Mouse (Mus musculus) cerebellum, postnatal 10 days (tissue): Measurements from ENCODE around the gene Gramd1b.

Experiments used
- DNase-seq, 2 experiments: peaks; one replicate each; pipeline ENCODE4 v3.0.0; 2021; ENCODE audit warnings: mixed read lengths in 2 of 2

Gramd1b gene

GRCm38 (mm10) chr9:40457448-40457847, 73.7 kb downstream of the Gramd1b start:
- no peak for DNase-seq

DNA sequence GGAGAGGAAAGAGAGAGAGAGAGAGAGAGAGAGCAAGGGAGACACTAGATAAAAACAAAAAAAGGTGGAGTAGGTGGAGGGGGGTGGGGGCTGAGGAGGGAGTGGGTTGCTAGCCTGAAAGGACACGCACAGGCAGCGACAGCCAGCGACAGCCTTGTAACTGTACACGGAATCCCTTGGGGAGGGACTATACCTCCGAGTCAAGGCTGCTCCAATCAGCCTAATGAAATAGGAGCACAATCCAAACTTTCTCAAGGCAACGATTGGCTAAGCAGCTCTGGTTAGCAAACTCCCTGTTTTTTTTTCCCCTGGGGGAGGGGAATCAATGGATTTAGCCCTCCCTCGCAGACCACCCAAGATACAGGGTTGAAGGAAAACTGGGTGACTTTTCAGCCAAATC, 75.0 kb downstream of the Gramd1b start:
- DNase-seq: peak; percentile 67 to 69

DNA sequence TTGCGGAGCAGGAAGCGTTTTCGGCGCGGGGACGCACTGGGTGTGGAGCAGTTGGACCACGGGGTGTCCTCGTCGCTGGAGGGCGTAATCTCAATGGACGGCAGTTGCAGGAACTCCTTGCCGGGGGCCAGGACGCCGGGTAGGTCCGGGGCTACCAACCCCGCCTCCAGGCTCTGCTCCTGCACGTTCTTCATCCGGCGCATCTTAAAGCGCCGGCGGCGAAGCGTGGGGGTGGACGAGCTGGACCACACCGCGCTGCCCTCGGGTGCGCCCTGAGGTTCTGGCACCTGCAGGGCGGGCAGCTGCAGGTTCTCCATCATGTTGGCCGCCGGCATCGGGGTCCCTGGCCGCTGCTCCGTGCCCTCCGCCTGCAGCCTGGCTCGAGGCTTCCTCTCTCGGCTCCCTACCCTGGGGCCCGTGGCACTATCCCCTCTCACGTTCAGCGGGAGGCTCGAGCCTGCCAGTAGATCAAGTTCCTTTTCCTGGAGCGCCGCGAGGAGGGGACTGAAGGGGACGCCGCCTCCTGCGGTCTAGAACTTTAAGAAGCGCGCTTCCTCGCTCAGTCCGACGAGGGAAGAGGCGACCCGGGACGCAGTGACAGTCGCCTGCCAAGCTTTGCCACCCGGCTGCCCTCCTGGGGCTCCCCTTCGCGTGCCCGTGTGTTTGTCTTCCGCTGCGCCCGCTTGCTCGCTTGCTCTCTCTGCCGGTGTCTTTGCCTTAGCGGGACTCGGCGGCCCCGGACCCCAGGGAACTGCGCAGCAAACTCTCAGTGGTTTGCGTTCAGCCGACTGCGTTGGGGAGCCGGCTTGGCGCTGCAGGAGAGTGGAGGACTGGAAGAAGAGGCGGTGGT, 75.6 kb downstream of the Gramd1b start:
- peak; percentile 81 to 83 for DNase-seq

DNA sequence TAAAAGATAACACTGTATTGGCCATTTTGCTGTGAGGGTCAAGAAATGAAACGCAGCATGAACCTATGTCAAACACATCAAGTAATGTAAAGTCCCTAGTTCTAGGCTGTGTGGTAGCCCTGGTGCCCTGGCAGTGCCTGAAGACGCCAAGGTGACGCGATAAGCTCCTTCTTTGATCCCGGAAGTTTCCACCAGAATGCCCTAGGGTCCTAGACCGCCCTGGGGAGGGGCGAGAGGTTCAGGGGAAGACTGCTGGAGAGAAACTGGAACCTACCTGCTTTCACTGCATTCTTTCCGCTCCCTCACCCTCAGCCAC, 76.2 kb downstream of the Gramd1b start:
- no peak for DNase-seq

DNA sequence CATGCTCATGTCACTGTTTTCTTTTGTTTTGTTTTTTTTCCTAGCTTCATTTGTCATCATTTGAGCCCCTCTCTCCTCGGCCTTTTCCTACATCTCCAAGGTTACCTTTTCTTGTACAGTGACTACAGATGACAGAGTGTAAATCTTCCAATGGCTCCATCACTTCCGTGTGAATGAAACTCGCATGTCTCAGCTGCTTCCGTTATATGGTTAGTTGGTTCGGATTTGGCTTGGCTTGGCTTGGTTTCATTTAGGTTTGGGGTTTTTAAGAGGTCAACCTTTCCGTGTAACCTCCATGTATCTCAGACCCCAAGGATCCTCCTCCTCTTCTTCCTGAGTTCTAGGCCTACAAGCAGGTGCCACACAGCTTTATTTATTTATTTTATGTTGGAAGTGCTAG, 77.3 kb downstream of the Gramd1b start:
- no peak for DNase-seq

DNA sequence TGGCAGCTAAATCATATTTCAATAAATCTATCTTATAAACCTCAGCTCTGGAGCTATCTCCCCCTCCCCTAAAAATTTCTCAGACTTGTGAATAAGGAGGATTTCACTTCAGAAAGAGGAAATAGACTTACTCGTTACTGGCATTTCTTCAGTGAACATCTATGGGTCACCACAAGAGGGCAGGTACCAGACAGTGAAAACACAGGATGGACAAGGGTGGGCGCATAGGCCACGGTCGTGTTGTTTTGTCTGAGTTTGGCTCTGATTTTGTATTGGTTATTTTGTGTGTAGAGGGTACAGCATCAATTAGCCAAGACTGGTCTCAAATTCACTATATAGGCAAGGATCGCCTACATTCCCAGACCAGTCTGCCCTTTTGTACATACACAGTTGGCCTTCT, 79.0 kb downstream of the Gramd1b start:
- peak; percentile 69 to 76 for DNase-seq

- no peak for DNase-seq
Measured at GRCm38 (mm10) chr9:40450776-40451175, 80.4 kb downstream of the Gramd1b start.

- DNase-seq: no peak
Measured at GRCm38 (mm10) chr9:40450417-40450714, 80.8 kb downstream of the Gramd1b start.

GRCm38 (mm10) chr9:40449610-40450416, 81.4 kb downstream of the Gramd1b start:
- peak in 1 of 2 experiments; percentile 25 for DNase-seq

DNA sequence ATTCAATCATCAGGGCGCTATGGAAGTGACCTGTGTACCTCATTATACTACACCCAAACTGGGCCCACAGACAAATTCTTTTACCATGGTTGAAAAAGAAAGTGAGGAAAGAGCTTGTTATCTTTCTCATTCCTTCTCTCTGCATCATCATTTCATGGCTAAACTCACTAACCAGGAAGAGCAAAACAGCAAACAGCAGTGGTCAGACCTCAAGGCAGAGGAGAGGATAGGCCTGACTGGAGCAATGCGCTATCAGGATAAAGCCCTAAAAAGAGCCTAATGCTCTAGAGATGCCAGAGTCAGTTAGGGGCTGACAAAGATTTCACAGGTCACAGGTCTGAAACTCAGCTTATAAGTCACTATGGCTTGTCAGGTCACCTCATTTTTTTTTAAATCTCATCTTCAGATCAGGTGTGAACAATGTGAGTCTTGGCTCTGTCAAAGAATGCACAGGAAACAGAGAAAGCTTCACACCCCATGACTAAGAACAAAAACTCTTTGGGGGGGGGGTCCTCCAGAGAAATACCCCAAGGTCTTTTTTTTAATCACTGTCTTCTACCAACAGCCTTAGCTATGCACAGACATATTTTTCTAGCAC, 82.4 kb downstream of the Gramd1b start:
- DNase-seq: no peak

DNA sequence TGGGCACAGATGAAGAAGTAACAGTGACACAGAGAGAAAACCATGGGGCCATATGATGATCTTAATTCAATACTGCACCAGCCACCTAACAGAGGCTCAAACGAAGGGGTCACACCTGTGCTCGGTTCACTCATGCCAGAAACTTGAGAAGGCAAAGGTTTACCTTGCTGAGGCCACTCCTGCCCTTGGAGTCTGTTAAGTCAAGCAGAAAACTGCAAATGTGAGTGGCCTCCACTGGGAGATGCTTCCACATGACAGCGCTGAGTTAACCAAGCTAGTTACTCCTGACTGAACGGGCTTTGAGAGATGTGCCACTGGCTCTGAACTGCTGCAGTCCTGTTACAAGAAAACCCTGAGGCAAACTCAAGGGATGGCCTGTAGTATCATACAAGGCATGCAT, 83.9 kb downstream of the Gramd1b start:
- no peak for DNase-seq

DNA sequence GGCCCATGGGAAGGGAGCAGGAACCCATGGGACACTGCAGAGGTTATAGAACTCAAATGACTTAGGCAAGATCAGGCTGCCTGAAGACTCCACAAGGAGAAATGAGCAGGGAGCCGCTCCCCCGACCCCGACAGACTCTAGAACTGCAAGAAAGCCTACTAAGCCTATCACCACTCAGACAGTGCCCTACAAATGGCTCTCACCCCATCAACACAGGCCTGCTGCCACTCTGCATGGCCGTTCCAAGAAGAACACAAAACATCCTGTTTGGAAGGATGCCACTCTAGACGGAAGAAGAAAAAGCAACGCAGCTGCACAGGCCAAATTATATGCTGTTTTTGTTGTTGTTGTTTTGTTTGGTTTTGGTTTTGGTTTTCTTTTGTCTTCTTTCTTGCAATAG, 86.2 kb downstream of the Gramd1b start:
- no peak for DNase-seq

- peak in 1 of 2 experiments; percentile 23 for DNase-seq
Measured at GRCm38 (mm10) chr9:40442784-40443183, 88.4 kb downstream of the Gramd1b start.

DNA sequence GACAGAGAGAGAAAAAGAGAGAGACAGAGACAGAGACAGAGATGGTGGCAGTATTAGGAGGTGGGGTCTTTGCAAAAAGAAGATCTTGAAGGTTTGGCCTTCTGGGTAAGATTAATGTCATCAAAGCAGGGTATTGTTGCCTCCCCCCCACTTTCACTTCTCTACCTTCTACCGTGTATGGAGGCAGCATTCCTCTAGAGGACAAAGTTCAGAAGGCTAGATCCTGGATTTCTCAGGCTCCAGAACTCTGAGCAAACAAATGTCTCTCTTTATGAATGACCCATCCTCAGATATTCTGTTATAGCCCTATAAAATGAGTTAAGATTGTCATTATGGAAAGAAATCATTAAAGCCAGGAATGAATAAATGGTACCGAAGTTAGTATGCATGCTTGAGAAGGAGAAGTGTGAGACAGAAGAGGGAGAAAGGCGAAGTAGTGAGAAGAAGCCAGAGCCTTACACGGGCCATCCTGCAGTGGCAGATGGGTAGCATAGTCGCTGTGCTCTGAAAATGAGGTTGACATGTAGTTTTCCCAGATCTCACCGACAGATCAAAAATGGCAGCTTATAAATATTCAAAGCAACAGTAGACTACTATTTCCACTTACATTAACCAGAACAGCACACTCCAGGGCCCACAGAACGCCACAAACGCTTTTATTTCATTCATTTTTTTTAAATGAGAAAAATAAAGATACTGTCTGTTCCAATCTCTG, 91.1 kb downstream of the Gramd1b start:
- DNase-seq: no peak

GRCm38 (mm10) chr9:40438731-40439526, 92.3 kb downstream of the Gramd1b start:
- DNase-seq: no peak

GRCm38 (mm10) chr9:40437891-40438290, 93.3 kb downstream of the Gramd1b start:
- no peak for DNase-seq

DNA sequence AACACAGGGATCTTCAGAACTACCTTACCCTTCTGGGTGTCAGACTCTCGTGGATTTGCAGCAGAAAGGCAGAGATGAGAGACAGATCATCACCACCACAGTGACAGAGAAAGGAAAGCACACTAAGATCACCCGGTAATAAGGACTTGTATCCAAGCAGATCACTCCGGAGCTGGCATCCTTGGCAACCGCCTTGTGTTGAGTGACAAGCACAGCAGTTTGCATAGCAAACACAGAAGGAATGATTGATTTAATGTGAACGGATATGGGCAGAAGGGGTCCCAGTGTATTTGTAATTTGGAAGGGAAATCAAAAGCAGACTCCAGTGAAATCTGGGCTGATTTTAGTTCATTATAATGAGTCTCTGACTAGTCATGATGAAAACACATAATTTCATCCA, 97.9 kb downstream of the Gramd1b start:
- DNase-seq: no peak

- DNase-seq: no peak
Measured at GRCm38 (mm10) chr9:40430969-40431368, 100.2 kb downstream of the Gramd1b start.

GRCm38 (mm10) chr9:40427663-40428062, 103.5 kb downstream of the Gramd1b start:
- no peak for DNase-seq

- DNase-seq: peak; percentile 49 to 67
Measured at GRCm38 (mm10) chr9:40426282-40426964, 104.8 kb downstream of the Gramd1b start.

- DNase-seq: no peak
Measured at GRCm38 (mm10) chr9:40424874-40425273, 106.3 kb downstream of the Gramd1b start.

- no peak for DNase-seq
Measured at GRCm38 (mm10) chr9:40423427-40423867, 107.7 kb downstream of the Gramd1b start.
